Mouse (Mus musculus): Measurements from ENCODE around the gene Xrra1. TPM values are rescaled to one million over a fixed set of nuclear protein-coding genes. Genes with fewer than 3 reads are reported as not detected.

The Xrra1 gene
- polyA plus RNA-seq, 1 experiment from 2014 or later = 0.46 TPM

DNA sequence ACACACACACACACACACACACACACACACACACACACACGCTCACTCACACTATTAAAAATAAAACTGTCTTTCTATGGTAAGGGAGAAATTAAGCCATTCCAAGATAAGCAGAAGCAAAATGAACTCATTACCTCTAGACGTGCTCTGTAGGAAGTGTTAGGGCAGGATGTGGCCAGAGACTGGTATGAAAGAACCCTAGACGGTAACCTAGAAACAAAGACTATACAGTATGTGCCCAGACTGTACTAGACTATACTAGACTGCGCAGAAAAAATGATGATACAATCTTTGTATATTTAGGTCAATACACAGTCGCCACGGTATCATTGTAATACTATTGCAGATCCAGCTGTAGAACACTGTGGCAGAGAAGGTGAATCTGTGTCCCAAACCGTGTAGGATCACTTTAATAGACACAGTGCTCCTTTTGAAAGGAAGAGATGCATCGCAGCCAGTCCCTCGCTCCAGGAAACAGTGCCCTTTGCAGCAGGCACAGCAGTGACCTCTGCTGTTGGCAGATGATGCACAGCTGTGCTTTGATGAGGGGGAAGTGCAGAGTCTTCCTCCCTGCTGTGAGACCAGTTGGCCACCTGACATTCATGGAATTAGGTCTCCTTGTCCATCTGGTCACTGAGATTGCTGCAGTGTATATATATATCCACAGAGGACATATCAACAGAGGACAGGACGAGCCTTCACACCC is 30.4 kb downstream of the Xrra1 start:
- Histone ChIP-seq H3K4me3 (no peak overlapping the region), H3K27ac (replicated peaks) (no peak overlapping the region), H3K9me3 (no peaks in the 10 kb centered on the region), H3K36me3 (replicated peaks) (no peaks in the 10 kb centered on the region), H3K27me3 (replicated peaks; ENCODE audit: low read depth, poor library complexity, severe bottlenecking) (no peaks in the 10 kb centered on the region), H3K4me1 (peaks cover 27% of the 10 kb centered on the region)
- 49% methylated on average over 10 of the region's 10 CpGs for WGBS
- peak; percentile 32 for DNase-seq (ENCODE audit: low spot score)

DNA sequence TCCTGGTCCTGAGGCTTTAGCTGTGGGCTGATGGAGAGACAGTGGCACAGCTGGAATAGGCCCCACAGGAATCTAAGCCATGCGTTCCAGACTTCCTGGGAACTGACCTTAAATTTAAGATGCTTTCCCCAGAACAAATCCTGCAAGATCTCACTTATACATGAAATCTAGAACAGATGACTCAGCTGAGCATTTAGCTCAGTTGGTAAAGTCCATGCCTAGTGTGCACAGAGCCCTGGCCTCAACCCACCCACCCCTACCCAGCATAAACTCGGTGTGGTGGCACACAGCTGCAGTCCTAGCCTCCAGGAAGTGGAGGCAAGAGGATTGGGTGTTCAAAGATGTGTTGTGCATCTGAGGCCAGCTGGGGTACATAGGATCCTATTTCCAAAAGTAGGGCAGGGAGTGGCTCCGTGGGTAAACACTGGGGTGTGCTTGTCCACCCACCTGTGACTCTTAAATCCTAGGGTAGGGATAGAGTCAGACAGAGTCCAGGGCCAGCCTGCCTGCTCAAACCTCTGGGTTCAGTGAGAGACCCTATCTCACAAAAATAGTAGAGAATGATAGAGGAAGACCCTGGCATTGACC is 31.3 kb downstream of the Xrra1 start:
- Histone ChIP-seq H3K4me1 (peaks cover 27% of the 10 kb centered on the region), H3K4me3 (no peak overlapping the region), H3K27me3 (replicated peaks; ENCODE audit: low read depth, poor library complexity, severe bottlenecking) (no peaks in the 10 kb centered on the region), H3K9me3 (no peaks in the 10 kb centered on the region), H3K36me3 (replicated peaks) (no peaks in the 10 kb centered on the region), H3K27ac (replicated peaks) (no peak overlapping the region)
- WGBS = 67% methylated on average over 3 of the region's 3 CpGs
- no peak for DNase-seq (ENCODE audit: low spot score)

DNA sequence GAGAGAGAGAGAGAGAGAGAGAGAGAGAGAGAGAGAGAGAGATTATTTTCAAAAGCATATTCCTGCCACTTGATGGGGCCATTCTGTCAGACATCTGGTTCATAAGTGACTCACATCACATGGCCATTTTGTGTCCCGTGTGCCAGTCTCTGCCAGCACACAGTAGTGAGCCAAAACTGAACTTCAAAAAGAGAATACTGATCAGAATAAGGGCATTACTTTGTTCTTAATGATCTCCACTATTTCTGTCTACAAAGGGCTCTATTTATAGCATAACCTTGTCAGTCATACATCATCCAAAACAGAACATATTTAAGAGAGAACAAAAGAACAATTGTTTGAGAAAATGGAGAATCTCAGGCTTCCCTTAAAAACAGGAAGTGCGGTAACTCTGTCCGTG is 32.6 kb downstream of the Xrra1 start:
- Histone ChIP-seq H3K27ac (replicated peaks) (no peak overlapping the region), H3K9me3 (no peaks in the 10 kb centered on the region), H3K4me3 (no peak overlapping the region), H3K36me3 (replicated peaks) (no peaks in the 10 kb centered on the region), H3K27me3 (replicated peaks; ENCODE audit: low read depth, poor library complexity, severe bottlenecking) (no peaks in the 10 kb centered on the region), H3K4me1 (peaks cover 22% of the 10 kb centered on the region)
- DNase-seq (ENCODE audit: low spot score) = no peak
- WGBS = 56% methylated on average over 3 of the region's 3 CpGs

DNA sequence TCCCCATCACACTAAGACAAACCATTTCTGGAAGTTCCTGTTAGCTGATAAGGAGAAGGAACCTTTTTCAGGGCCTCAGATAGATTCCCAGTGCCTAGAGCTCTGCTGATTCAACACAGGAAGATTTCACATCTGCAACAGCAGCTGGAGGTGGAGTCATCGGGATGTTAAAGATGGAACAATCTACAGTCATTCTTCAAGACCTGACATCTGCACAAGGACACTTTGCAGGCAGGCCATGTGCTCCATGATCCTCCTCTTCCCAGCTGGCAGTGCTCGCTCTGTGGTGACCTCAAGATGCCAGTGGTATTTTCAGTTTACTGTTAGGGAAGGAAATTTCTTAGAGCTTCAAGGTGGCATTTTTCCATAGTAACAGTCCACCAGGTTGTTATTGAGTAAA is 33.4 kb downstream of the Xrra1 start:
- Histone ChIP-seq H3K9me3 (no peaks in the 10 kb centered on the region), H3K27me3 (replicated peaks; ENCODE audit: low read depth, poor library complexity, severe bottlenecking) (no peaks in the 10 kb centered on the region), H3K4me3 (no peak overlapping the region), H3K27ac (replicated peaks) (no peak overlapping the region), H3K4me1 (peaks cover 22% of the 10 kb centered on the region), H3K36me3 (replicated peaks) (no peaks in the 10 kb centered on the region)
- no peak for DNase-seq (ENCODE audit: low spot score)
- WGBS = 86% methylated on average over 2 of the region's 2 CpGs

DNA sequence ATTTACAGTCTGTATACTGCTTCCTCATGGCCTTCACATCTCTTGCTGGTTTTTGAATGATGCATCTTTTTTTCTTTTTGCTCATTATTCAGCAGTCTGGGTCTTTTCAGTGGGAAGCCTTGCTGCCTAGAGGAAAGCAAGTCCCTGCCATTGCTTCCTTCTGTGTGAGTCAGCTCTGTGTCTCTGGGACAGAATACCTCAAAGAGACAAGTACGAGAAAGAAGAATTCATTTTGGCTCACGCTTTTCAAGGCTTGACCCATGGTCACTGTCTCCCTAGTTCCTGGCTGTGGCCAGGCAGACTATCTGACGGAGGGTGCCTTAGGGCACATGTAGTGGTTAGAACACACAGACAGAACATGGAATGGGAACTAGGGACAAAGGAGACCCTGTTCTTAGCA is 35.1 kb downstream of the Xrra1 start:
- no peaks in the 10 kb centered on the region for H3K36me3 ChIP-seq (replicated peaks)
- WGBS = 62% methylated on average over 3 of the region's 3 CpGs

DNA sequence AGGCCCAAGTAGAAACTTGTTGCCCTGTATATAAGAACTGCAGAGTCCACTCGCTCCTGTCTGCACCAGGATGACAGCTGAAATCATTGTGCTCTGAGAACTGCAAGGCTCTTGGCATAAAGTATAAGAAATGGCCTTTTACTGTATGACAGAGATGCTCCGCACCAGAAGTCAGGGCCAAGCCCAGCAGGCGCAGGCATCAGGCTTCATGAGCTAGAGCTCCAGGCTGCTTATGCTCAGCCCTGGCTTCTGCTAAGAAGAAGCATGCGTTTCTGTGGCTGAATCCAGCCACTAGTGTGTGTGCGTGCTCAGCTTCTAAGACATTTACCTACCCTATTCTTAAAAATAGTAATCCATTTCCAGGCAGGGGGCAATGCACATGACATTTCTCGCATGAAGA is 35.6 kb downstream of the Xrra1 start:
- WGBS = 85% methylated on average over 6 of the region's 6 CpGs
- H3K9me3 ChIP-seq = no peaks in the 10 kb centered on the region

More for the DNA sequence above, 35.1 kb downstream of the Xrra1 start:
- Histone ChIP-seq H3K4me3 (no peak overlapping the region), H3K4me1 (peaks cover 22% of the 10 kb centered on the region), H3K27ac (replicated peaks) (no peak overlapping the region), H3K27me3 (replicated peaks; ENCODE audit: low read depth, poor library complexity, severe bottlenecking) (no peaks in the 10 kb centered on the region), H3K9me3 (no peaks in the 10 kb centered on the region)
- no peak for DNase-seq (ENCODE audit: low spot score)

DNA sequence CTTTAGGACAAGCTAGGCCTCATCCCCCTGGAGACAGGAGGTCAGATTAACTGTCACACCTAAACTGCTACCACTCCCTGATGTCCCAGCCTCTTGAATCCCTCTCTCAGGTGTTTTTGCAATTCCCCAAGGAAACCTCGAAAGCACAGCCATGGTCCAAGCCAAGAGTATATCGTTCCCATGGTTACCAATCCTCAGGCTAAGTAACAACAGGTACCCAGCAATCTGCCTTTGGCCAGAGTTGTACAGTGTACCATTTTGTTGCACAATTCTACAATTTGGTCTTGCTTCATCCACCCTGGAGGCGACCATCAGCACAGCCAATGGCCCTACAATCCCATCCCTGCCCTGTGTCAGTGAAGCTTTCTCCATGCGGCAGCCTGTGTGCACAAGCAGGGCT is 38.0 kb downstream of the Xrra1 start:
- Histone ChIP-seq H3K36me3 (replicated peaks) (no peaks in the 10 kb centered on the region), H3K4me3 (no peak overlapping the region), H3K9me3 (no peaks in the 10 kb centered on the region), H3K4me1 (peaks cover 3% of the 10 kb centered on the region), H3K27ac (replicated peaks) (no peak overlapping the region), H3K27me3 (replicated peaks; ENCODE audit: low read depth, poor library complexity, severe bottlenecking) (no peaks in the 10 kb centered on the region)
- WGBS = 78% methylated on average over 4 of the region's 4 CpGs
- DNase-seq (ENCODE audit: low spot score) = no peak

More for the DNA sequence above, 35.6 kb downstream of the Xrra1 start:
- Histone ChIP-seq H3K36me3 (replicated peaks) (no peaks in the 10 kb centered on the region), H3K27ac (replicated peaks) (no peak overlapping the region), H3K4me1 (peaks cover 20% of the 10 kb centered on the region), H3K4me3 (no peak overlapping the region), H3K27me3 (replicated peaks; ENCODE audit: low read depth, poor library complexity, severe bottlenecking) (no peaks in the 10 kb centered on the region)
- no peak for DNase-seq (ENCODE audit: low spot score)

DNA sequence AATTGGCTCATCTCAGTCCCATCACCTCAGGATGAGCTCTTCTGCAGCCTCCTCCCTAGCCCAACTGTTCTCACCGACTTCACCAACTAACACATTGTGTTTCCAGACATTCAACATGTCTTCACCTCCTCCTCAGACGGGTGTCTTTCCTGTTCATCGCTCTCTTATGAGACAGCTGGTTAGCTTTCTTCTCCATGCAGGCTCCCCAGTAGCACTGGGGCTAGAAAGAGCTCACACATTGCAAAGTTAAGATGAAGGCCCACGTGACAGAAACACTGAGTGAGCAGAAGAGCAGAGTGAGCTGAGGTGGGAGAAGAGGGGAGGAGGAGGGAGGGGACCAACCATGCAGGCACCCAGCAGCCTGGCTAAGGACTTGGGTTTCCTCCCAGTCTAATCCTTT is 43.3 kb downstream of the Xrra1 start:
- WGBS = 77% methylated on average over 4 of the region's 4 CpGs
- Histone ChIP-seq H3K27ac (replicated peaks) (no peak overlapping the region), H3K4me1 (peaks cover 7% of the 10 kb centered on the region; the same call in 1 of the 2 replicates), H3K36me3 (replicated peaks) (no peaks in the 10 kb centered on the region), H3K27me3 (replicated peaks; ENCODE audit: low read depth, poor library complexity, severe bottlenecking) (no peaks in the 10 kb centered on the region), H3K4me3 (no peak overlapping the region), H3K9me3 (no peaks in the 10 kb centered on the region)
- no peak for DNase-seq (ENCODE audit: low spot score)

DNA sequence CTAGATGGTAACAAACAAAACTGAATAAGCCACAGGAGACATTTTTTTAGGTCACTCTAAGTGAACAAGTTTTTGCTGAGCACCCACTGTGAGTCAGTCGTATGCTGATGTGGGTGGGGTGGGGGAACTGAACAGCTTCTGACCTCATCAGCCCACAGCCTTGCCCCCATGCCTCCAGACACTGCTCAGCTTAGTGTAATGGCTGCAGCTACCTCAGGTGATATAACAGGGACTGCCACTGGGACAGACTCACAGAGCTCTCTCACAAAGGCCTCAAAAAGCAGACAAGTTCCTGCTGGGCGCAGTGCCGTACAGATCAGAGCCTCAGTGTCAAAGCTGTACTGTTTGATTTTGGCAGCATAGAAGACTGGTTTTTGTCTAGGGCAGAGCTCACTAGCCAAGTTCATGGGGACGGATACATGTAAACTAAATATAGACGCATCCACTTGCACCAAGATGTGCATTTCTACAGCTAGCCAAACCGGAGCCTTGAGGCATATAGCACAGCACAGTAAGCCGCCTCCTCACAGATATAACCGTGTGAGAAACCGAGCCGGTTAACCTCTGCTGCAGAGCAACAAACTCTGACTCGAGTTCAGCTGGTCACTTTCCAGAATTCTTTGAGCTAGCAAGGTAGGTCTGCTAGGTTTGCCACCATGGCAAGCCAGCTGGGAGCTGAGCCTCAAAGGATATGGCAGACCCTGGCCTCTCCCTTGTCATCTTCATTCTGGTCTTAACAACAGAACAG is 44.2 kb downstream of the Xrra1 start:
- Histone ChIP-seq H3K4me3 (no peak overlapping the region), H3K27ac (replicated peaks) (no peak overlapping the region), H3K9me3 (no peaks in the 10 kb centered on the region), H3K27me3 (replicated peaks; ENCODE audit: low read depth, poor library complexity, severe bottlenecking) (no peaks in the 10 kb centered on the region), H3K4me1 (peaks cover 7% of the 10 kb centered on the region; the same call in 1 of the 2 replicates), H3K36me3 (replicated peaks) (no peaks in the 10 kb centered on the region)
- DNase-seq (ENCODE audit: low spot score) = no peak
- 85% methylated on average over 11 of the region's 11 CpGs for WGBS

DNA sequence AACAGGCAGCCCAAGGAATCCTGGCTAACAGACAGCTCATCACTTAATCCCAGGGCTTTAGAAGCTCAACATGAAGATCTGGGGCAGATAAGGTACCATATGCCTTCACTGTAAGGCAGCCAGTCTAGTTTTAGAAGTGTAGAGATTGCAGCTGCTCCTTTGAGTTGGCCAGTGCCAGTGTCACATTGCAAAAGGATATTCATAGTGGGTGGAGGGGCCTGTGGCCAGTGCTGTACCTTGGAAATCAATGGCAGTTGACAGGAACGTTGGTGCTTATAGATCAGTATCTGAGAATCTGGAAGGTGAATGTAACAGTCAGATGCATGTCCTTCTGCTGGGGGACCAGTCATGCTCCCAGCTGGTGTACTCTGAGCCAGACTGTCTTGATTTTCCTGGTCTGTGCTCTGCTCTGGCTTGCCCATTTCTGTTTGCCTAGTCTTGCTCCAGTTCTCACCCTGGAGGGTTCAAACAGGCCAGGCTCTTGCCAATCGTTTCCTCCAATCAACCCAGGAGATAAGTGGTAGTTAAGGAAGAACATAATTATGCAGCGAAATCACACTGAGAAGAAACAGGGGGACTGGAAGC is 45.6 kb downstream of the Xrra1 start:
- no peak overlapping the region for H3K4me3 ChIP-seq
- no peaks in the 10 kb centered on the region for H3K36me3 ChIP-seq (replicated peaks)
- 55% methylated on average over 3 of the region's 3 CpGs for WGBS
- peaks cover 7% of the 10 kb centered on the region; the same call in 1 of the 2 replicates for H3K4me1 ChIP-seq
- H3K27ac ChIP-seq (replicated peaks) = no peak overlapping the region
- no peaks in the 10 kb centered on the region for H3K9me3 ChIP-seq
- no peaks in the 10 kb centered on the region for H3K27me3 ChIP-seq (replicated peaks; ENCODE audit: low read depth, poor library complexity, severe bottlenecking)
- no peak for DNase-seq (ENCODE audit: low spot score)

DNA sequence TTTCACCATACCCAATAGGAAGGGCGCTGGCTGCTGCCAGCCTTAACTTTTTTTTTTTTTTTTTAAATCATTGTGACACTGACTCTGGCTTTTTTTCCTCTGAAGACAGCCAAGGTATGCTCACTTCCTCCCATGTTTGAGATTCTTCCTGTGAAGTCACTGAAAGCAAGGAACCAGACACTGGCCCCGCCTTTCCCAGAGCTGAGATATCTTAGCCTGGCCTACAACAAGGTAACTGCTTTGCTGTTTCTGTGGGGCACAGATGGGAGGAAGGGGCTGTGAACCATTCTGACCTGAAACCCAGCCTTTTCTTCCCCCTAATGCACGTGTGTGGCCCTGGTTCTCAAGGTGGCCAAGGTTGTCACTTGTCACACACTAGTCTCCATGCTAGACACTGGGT is 47.4 kb downstream of the Xrra1 start:
- Histone ChIP-seq H3K4me3 (no peak overlapping the region), H3K9me3 (no peaks in the 10 kb centered on the region), H3K27me3 (replicated peaks; ENCODE audit: low read depth, poor library complexity, severe bottlenecking) (no peaks in the 10 kb centered on the region), H3K27ac (replicated peaks) (no peak overlapping the region), H3K4me1 (peaks cover 7% of the 10 kb centered on the region; the same call in 1 of the 2 replicates), H3K36me3 (replicated peaks) (no peaks in the 10 kb centered on the region)
- 85% methylated on average over 3 of the region's 3 CpGs for WGBS
- DNase-seq (ENCODE audit: low spot score) = no peak

DNA sequence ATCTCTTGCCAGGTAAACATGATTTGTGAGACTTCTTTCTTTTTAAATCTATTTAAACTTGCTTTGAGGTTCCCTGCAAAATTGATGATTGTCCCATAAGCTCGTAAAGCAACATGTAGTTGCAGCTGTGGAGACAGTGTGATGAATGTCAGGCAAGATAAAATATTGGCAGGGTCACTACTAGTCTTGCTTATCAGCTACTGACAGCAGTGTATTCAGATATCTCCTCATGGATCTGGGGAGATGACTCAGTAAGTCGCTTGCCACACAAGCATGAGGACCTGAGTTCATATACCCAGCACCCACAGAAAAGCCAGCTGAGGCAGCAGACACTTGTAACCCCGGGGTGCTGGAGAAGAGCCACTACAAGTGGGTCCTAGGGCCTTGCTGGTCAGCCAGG is 48.5 kb downstream of the Xrra1 start:
- H3K4me3 ChIP-seq = no peak overlapping the region
- 84% methylated on average over 3 of the region's 3 CpGs for WGBS
- no peak for DNase-seq (ENCODE audit: low spot score)

More for the DNA sequence above, 48.5 kb downstream of the Xrra1 start:
- H3K27ac ChIP-seq (replicated peaks) = no peak overlapping the region
- no peaks in the 10 kb centered on the region for H3K27me3 ChIP-seq (replicated peaks; ENCODE audit: low read depth, poor library complexity, severe bottlenecking)
- no peaks in the 10 kb centered on the region for H3K9me3 ChIP-seq
- H3K36me3 ChIP-seq (replicated peaks) = no peaks in the 10 kb centered on the region
- peaks cover 7% of the 10 kb centered on the region; the same call in 1 of the 2 replicates for H3K4me1 ChIP-seq

Measured in embryonic facial prominence, embryonic 10.5 days (tissue).